Mouse (Mus musculus) heart, embryonic 16.5 days (tissue): ENCODE data around the gene Olfr522. TPM values are rescaled to one million over a fixed set of nuclear protein-coding genes. Genes with fewer than 3 reads are reported as not detected.
"Not testable (repeated sequence)": the region's sequence is repeated elsewhere in the genome, so short reads cannot be mapped to it uniquely, and the experiment has no call there.

Experiments used
- ATAC-seq: fragments of 200-750 bp; cut with Nextera tagmentation; replicated peaks from 2 replicates; pipeline ENCODE4 v1.8.0; 2017; ENCODE audit warnings: moderate number of reproducible peaks; ENCODE audit not compliant: insufficient read depth, low FRiP score; ENCODE audit errors: extremely low read depth
- H3K27ac ChIP-seq: fragments of 300-500 bp; sonication (generic); 2 replicates; pipeline ENCODE4 v1.5.1; 2014; ENCODE audit warnings: mild to moderate bottlenecking, low read length, control low read depth, moderate library complexity
- H3K27me3 ChIP-seq: fragments of 300-500 bp; sonication (generic); 2 replicates; pipeline ENCODE4 v1.6.1; 2014; ENCODE audit warnings: low read length, mixed read lengths; ENCODE audit not compliant: control insufficient read depth, insufficient read depth
- H3K36me3 ChIP-seq: fragments of 300-500 bp; sonication (generic); 2 replicates; pipeline ENCODE4 v1.6.1; 2014; ENCODE audit not compliant: control insufficient read depth, insufficient read depth
- H3K4me1 ChIP-seq: fragments of 300-500 bp; sonication (generic); 2 replicates; pipeline ENCODE4 v1.6.1; 2014; ENCODE audit warnings: low read length, mixed read lengths; ENCODE audit not compliant: control insufficient read depth, insufficient read depth
- H3K4me2 ChIP-seq: fragments of 300-500 bp; sonication (generic); 2 replicates; pipeline ENCODE4 v1.6.1; 2014; ENCODE audit warnings: low read depth, mild to moderate bottlenecking, control low read depth, low read length
- H3K4me3 ChIP-seq: fragments of 300-500 bp; sonication (generic); 2 replicates; pipeline ENCODE4 v1.5.1; 2014; ENCODE audit warnings: mild to moderate bottlenecking, control low read depth, low read length
- H3K9ac ChIP-seq: fragments of 300-500 bp; sonication (generic); 2 replicates; pipeline ENCODE4 v1.6.1; 2014; ENCODE audit warnings: low read length, control low read depth
- H3K9me3 ChIP-seq: fragments of 300-500 bp; sonication (generic); replicated peaks from 2 replicates; pipeline ENCODE4 v1.6.1; 2016; ENCODE audit warnings: low read length; ENCODE audit not compliant: control insufficient read depth
- WGBS: fragments of 180-500 bp; shearing (Covaris S2); extraction: QIAGEN DNeasy Blood & Tissue Kit; methylation state at CpG from one replicate; pipeline ENCODE4 v1.1.7; 2014; 5-methylcytosine and 5-hydroxymethylcytosine counted together
- polyA plus RNA-seq: library from polyadenylated mRNA; unstranded; fragments of >200 nt; fragmentation: Nextera tagmentation; extraction: Ambion mirVana; gene quantifications from 2 replicates; pipeline ENCODE4 v1.2.1, GENCODE M21; 2015

Gene Olfr522
- polyA plus RNA-seq, 1 experiment from 2014 or later: not detected

DNA sequence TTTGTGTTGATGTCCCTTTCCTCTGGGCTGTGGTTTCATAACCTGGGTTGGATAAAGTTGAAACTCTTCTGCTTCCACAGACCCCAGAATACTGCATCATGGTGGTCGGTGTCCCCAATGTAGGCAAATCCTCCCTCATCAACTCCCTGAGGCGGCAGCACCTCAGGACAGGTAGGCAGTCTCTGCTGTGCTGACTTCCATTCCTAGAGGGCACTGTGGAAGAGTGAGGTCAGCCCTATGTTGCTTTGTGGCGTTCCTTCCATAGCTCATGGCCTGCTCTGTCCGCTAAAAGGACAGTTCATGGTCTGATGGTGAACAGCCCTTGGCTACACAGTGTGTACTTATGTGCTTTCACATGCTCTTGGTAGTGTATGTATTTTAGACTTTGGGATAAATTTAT, 20.0 kb downstream of the Olfr522 start:
- Histone ChIP-seq H3K9me3 (no peaks in the 10 kb centered on the region), H3K27me3 (no peaks in the 10 kb centered on the region), H3K4me1 (no peaks in the 10 kb centered on the region), H3K9ac (no peak overlapping the region), H3K4me2 (no peak overlapping the region), H3K27ac (no peak overlapping the region), H3K36me3 (peaks cover 6% of the 10 kb centered on the region), H3K4me3 (no peak overlapping the region)
- ATAC-seq: no peak
- 84% methylated on average over 4 of the region's 4 CpGs for WGBS

DNA sequence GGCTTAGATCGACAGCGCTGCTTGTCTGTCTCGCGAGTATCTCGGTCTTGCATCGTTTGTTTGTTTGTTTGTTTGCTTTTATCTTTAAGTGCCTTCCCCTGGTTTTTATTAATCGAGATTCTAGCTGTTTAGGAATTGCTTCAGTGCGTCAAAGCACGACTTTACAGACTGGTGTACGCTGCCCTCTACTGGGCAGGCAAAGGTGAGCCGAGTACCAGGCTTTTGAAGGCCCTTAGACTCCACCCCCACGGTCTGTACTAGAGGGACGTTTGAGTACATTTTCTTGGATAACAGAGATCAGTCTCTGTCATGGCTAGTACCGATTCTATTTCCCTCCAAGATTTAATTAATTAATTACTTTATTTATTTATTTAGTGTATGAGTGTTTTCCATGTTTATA, 23.2 kb downstream of the Olfr522 start:
- H3K4me1 ChIP-seq: peaks cover 4% of the 10 kb centered on the region
- ATAC-seq: no peak
- H3K9ac ChIP-seq: no peak overlapping the region
- H3K4me3 ChIP-seq: no peak overlapping the region
- no peak overlapping the region for H3K27ac ChIP-seq
- no peaks in the 10 kb centered on the region for H3K27me3 ChIP-seq
- H3K4me2 ChIP-seq: no peak overlapping the region
- H3K9me3 ChIP-seq: no peaks in the 10 kb centered on the region
- 6% methylated on average over 14 of the region's 14 CpGs for WGBS
- no peaks in the 10 kb centered on the region for H3K36me3 ChIP-seq

DNA sequence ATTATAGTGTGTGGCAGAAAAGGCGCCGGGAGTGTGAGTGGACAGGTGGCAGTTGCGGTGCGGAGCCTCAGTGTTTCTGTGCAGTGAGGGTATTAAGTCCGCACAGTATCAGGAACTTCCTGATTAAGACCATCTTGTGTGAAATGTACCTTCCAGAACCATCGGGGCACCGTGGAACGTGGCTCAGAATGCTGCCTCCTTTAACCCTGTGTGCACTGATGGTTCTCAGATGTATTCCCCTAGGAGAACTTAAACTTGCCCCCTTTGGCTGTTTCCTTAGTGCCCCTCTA, 26.6 kb downstream of the Olfr522 start:
- Histone ChIP-seq H3K9me3 (no peaks in the 10 kb centered on the region), H3K27me3 (no peaks in the 10 kb centered on the region), H3K4me3 (peak overlapping the region; percentile 81), H3K4me1 (peaks cover 4% of the 10 kb centered on the region), H3K36me3 (peaks cover 3% of the 10 kb centered on the region; the same call in 1 of the 2 replicates), H3K27ac (peak overlapping the region; percentile 83), H3K4me2 (peak overlapping the region; percentile 83), H3K9ac (peak overlapping the region; percentile 88)
- no peak for ATAC-seq
- 0% methylated on average over 8 of the region's 8 CpGs for WGBS

DNA sequence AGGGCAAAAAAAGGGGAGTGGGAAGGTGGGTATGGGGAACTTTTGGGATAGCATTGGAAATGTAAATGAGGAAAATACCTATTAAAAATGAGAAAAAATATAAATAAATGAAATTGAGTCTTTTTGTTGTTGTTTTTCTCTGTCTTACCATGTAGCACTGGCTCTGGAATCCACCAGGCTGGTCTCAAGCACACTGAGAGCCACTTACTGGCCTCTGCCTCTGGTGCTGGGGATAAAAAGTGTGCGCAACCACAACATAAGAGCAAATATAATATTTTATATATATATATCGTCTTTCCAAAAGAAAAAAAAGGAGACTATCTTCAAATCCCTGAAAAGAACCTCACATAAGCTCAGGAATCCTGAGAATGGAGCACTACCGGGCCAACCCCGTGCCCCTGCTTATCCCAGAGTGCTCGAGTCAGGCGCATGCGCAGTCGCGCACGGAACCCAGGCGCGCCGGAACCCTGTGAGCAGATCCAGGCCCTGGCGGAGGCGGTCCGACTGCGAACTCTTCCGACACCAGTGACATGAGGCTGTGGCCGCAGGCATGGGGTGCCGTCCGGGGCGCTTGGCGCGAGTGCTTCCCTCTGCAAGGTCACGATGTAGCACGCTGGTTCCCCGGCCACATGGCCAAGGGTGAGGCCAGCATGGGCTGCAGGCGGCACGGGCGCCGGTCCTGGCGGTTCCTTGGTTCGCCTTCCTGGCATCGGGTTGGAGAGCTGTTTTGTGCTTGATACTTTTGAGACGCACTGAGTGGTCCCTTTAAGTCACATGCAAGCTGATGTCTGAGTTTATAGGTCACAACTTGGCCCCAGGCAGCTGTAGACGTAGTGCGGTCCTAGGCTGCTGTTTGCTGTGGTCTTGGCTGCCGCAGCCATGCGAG, 27.2 kb downstream of the Olfr522 start, which contains the start of gene Mtg1:
TSS of gene Mtg1 (plus strand) at position 430 of the 886 bp plus-strand sequence.
- Histone ChIP-seq H3K36me3 (peaks cover 3% of the 10 kb centered on the region; the same call in 1 of the 2 replicates), H3K4me2 (peak within 1 kb of the TSS; percentile 83), H3K9me3 (no peaks in the 10 kb centered on the region), H3K27me3 (no peaks in the 10 kb centered on the region), H3K27ac (peak within 1 kb of the TSS; percentile 83), H3K4me3 (peak within 1 kb of the TSS; percentile 81), H3K4me1 (peaks cover 4% of the 10 kb centered on the region), H3K9ac (peak within 1 kb of the TSS; percentile 88)
- WGBS: 2% methylated on average over 39 of the region's 39 CpGs
- ATAC-seq: peak; percentile 97

DNA sequence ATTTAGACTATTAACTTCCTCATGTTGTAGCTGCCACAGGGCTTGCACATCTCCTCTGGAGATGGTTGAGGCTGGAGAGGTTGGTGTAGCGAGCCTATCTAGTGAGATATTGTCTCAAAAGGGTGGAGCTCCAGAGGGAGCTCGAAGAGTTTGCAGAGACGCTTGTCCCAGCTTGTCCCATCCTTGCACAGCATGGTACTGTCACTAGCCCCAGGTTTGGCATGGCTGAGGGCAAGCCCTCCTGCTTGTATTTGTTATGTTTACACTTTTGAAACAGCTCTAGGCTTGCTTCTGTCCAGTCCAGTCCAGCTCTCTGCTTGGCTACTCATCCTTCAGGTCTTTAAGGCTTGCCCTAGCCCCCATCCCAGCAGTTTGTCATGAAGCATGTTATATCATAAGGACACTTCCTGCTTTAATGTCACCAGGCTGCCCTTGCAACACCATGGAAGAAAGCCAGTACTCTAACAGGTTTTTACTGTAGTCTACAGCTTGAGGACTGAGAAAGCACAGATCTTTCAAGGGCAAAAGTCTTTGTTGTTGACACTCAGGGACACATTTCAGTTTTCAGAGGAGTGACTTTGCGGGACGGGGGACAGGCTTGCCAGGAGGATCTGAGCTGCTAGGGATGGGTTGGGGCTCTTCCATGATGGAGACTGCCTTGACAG, 29.3 kb downstream of the Olfr522 start:
- no peaks in the 10 kb centered on the region for H3K9me3 ChIP-seq
- ATAC-seq: no peak
- WGBS: 76% methylated on average over 5 of the region's 5 CpGs
- H3K4me3 ChIP-seq: no peak overlapping the region
- H3K4me1 ChIP-seq: peaks cover 4% of the 10 kb centered on the region
- H3K4me2 ChIP-seq: no peak overlapping the region
- no peak overlapping the region for H3K27ac ChIP-seq
- H3K27me3 ChIP-seq: no peaks in the 10 kb centered on the region
- no peak overlapping the region for H3K9ac ChIP-seq
- peaks cover 6% of the 10 kb centered on the region for H3K36me3 ChIP-seq

DNA sequence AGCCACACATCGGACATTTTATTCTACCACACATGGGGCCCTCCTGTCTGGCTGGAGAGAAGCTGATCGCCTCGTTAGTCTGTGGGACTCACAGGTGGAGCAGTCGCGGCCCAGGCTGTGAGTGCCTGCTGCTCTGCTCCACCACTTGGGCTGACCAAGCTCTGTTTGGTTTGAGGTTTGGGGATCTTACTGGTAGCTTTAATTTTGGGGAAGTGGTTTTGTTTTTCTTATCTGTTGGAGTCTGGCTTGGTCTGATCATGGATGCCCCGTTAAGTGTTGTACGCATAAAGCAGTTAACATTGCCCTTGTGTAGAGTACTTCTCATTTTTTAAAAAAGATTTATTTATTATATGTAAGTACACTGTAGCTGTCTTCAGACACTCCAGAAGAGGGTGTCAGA, 30.5 kb downstream of the Olfr522 start:
- ATAC-seq: not testable (repeated sequence)
- WGBS: 86% methylated on average over 5 of the region's 7 CpGs

DNA sequence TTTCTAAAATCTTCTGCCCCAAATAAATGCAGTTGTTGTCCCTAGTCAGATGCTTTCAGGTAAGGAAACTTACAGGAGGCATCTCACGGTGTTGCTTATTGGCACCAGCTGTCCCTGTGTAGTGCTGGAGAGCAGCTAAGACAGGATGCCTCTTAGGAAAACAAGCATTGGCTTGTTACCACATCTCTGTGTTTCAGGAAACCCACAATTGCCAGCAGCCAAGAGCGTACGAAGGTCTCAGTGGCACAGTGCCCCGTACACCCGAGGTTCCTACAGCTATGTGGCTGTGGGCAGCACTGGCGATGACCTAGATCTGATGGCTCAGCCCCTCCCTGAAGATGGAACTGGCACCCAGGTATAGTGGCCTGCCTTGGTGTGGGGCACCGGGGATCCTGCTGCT, 32.4 kb downstream of the Olfr522 start:
- H3K9ac ChIP-seq, H3K9me3 ChIP-seq, H3K4me2 ChIP-seq, H3K27me3 ChIP-seq, H3K27ac ChIP-seq, ATAC-seq, H3K4me3 ChIP-seq, H3K4me1 ChIP-seq, H3K36me3 ChIP-seq: not testable (repeated sequence)
- 82% methylated on average over 7 of the region's 7 CpGs for WGBS

More for the DNA sequence above, 30.5 kb downstream of the Olfr522 start:
- H3K27ac ChIP-seq, H3K9me3 ChIP-seq, H3K9ac ChIP-seq, H3K36me3 ChIP-seq, H3K27me3 ChIP-seq, H3K4me3 ChIP-seq, H3K4me2 ChIP-seq, H3K4me1 ChIP-seq: not testable (repeated sequence)

DNA sequence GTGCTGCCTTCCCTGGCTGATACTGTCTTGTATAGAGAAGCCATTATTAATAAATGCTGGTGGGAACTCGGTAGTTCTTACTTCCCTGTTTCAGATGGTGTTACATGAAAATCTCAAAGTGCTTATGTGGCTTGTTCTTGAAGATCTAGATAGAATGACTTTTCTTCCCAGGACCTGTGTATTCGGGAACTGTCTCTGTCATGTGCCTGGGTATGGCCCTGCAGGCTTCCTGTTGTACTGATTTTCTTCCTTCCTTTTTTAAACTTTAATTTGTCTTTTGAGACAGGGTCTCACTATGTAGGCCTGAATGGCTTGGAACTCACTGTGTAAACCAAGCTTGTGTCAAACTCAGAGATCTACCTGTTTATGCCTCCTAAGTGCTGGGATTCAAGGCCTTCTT, 36.7 kb downstream of the Olfr522 start:
- Histone ChIP-seq H3K27me3 (no peaks in the 10 kb centered on the region), H3K9me3 (no peaks in the 10 kb centered on the region), H3K4me2 (no peak overlapping the region), H3K4me3 (no peak overlapping the region), H3K36me3 (peaks cover 6% of the 10 kb centered on the region; the same call in 1 of the 2 replicates), H3K9ac (no peak overlapping the region), H3K4me1 (peaks cover 5% of the 10 kb centered on the region), H3K27ac (no peak overlapping the region)
- WGBS: 77% methylated on average over 2 of the region's 2 CpGs
- no peak for ATAC-seq

DNA sequence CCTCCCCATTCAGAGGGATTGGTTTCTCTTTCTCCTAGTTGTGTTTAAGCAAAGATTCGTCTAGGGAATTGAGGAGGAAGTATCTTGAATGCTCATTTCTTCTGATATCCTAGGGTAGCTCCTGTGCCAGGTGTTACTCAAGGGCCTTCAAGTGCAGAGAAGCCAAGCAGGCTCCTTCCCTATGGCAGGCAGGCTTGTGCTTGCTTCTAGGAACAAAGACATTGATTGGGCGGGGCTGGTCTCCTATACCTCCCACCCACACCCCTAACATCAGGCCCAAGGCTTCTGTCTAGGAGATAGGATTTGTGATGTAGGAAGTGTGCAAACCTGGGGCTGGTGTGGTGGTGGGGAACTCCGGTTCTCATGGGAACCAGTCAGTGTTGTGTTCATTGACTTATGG, 37.6 kb downstream of the Olfr522 start:
- Histone ChIP-seq H3K4me2 (no peak overlapping the region; the same call in 1 of the 2 replicates), H3K9ac (no peak overlapping the region), H3K36me3 (peaks cover 6% of the 10 kb centered on the region; the same call in 1 of the 2 replicates), H3K27me3 (no peaks in the 10 kb centered on the region), H3K9me3 (no peaks in the 10 kb centered on the region), H3K27ac (no peak overlapping the region), H3K4me3 (no peak overlapping the region), H3K4me1 (peaks cover 5% of the 10 kb centered on the region)
- ATAC-seq: no peak
- WGBS: 89% methylated on average over 3 of the region's 3 CpGs
